Comparison of ENCODE assay signal across 30 mouse cellular contexts in the genomic region with DNA sequence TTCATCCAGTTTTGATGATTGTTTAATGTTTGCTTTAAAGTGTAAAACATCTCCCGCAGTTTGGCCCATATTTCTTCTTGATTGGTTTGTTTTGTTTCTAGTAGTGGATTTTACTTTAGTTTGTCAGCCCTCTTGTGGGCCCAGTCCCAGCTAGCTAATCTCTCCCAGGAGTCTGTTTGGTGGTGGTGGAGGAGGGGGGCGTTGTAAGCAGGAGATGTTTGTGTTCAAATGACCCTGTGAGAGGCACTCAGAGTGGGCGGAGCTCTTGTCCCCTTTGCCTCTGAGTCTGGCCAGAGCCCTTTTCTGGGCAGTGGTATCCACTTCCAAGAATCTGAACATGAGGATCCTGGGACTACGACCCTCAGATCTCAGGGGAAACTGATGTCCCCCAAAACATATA.
DNase-seq lines count a peak whose midpoint lies in the region; ATAC-seq and TF ChIP-seq lines count a peak whose summit lies in the region.
"Had no signal": no experiment of that assay in that cellular context is flagged by ENCODE, and none has a peak within 500 bp of the region (broad histone marks: within the 10 kb centered on the region; RNA-seq: fewer than 3 reads in every experiment).

No protein-coding gene starts in this region.

- H3K27me3 ChIP-seq in kidney, embryonic 14.5 days (ENCODE audit: control insufficient read depth, insufficient read depth, low read length), result no peaks in the 10 kb centered on the region
- H3K27me3 ChIP-seq in midbrain, embryonic 10.5 days (ENCODE audit: low read depth, poor library complexity, severe bottlenecking), result no peaks in the 10 kb centered on the region
- no peaks in the 10 kb centered on the region for H3K27me3 ChIP-seq in midbrain, embryonic 13.5 days
- no peaks in the 10 kb centered on the region for H3K27me3 ChIP-seq in stomach, postnatal 0 days (ENCODE audit: control insufficient read depth, insufficient read depth, low read length)
- H3K27me3 ChIP-seq: CH12.LX; forebrain, embryonic 13.5 days; midbrain, embryonic 12.5 days; neural tube, embryonic 13.5 days; stomach, embryonic 15.5 days had no signal

- no peak for TF ChIP-seq CTCF in stomach, postnatal 0 days (IDR thresholded peaks at IDR 0.05; ENCODE audit: low read depth)

- no peak overlapping the region; the same call in 1 of the 2 replicates for H3K9ac ChIP-seq in kidney, embryonic 14.5 days (ENCODE audit: low read depth, low read length)
- no peak overlapping the region for H3K9ac ChIP-seq in midbrain, embryonic 13.5 days (replicated peaks)
- H3K9ac ChIP-seq in stomach, postnatal 0 days (ENCODE audit: low read length), result no peak overlapping the region
- H3K9ac ChIP-seq: forebrain, embryonic 13.5 days; hindbrain, embryonic 14.5 days; liver, embryonic 14.5 days; midbrain, embryonic 12.5 days; neural tube, embryonic 13.5 days; stomach, embryonic 15.5 days had no signal

- ATAC-seq in kidney, embryonic 14.5 days (ENCODE audit: low FRiP score, low TSS enrichment), result 0 out of 2 replicates have a peak, but pooled peaks have one; percentile 47
- no peak for ATAC-seq in midbrain, embryonic 13.5 days
- ATAC-seq in stomach, postnatal 0 days (ENCODE audit: low FRiP score, low TSS enrichment), result no peak
- ATAC-seq: forebrain, embryonic 13.5 days; inflammation-experienced regulatory T-cells, adult 6 months had no signal

- DNase-seq in embryo, embryonic 10.5 days (ENCODE audit: low spot score), result peak; percentile 29
- no peak for DNase-seq in embryo, embryonic 10 days (ENCODE audit: low spot score)
- no peak for DNase-seq in kidney, adult 11 months
- DNase-seq in midbrain, embryonic 10.5 days (ENCODE audit: low spot score), result no peak
- no peak for DNase-seq in stomach, postnatal 0 days (ENCODE audit: low spot score)
- DNase-seq in adipocyte (ENCODE audit: low spot score), result no peak
- DNase-seq: adrenal gland, postnatal 10 days; cerebellum, adult 11 months; cerebellum, adult 9-10 months; cerebellum, postnatal 36 days; gastrocnemius, postnatal 14 days; heart, postnatal 4 days; left cerebral cortex, postnatal 4 days; liver; lung, adult 2 months; lung, postnatal 14 days; right cerebral cortex, postnatal 25 days; thymus, postnatal 14 days had no signal

- no peaks in the 10 kb centered on the region for H3K9me3 ChIP-seq in kidney, embryonic 14.5 days (ENCODE audit: control insufficient read depth, low read length)
- H3K9me3 ChIP-seq in midbrain, embryonic 10.5 days (replicated peaks), result 0 out of 2 replicates have a peak, but pooled peaks cover 3% of the 10 kb centered on the region
- no peaks in the 10 kb centered on the region for H3K9me3 ChIP-seq in midbrain, embryonic 13.5 days
- no peaks in the 10 kb centered on the region for H3K9me3 ChIP-seq in stomach, postnatal 0 days (ENCODE audit: control insufficient read depth, low read length)
- H3K9me3 ChIP-seq: forebrain, embryonic 13.5 days; midbrain, embryonic 12.5 days; neural tube, embryonic 13.5 days; stomach, embryonic 15.5 days had no signal

- 44% methylated on average over 4 of the region's 4 CpGs for WGBS in kidney, embryonic 14.5 days
- 62% methylated on average over 4 of the region's 4 CpGs for WGBS in midbrain, embryonic 10.5 days
- 68% methylated on average over 4 of the region's 4 CpGs for WGBS in midbrain, embryonic 13.5 days
- 48% methylated on average over 4 of the region's 4 CpGs for WGBS in stomach, postnatal 0 days

- H3K4me1 ChIP-seq in kidney, embryonic 14.5 days (ENCODE audit: control insufficient read depth, insufficient read depth, low read length), result peaks cover 14% of the 10 kb centered on the region; the same call in 1 of the 2 replicates
- peaks cover 5% of the 10 kb centered on the region for H3K4me1 ChIP-seq in midbrain, embryonic 10.5 days
- H3K4me1 ChIP-seq in midbrain, embryonic 13.5 days (replicated peaks), result no peaks in the 10 kb centered on the region
- no peaks in the 10 kb centered on the region for H3K4me1 ChIP-seq in stomach, postnatal 0 days (replicated peaks; ENCODE audit: control insufficient read depth, insufficient read depth)
- H3K4me1 ChIP-seq: forebrain, embryonic 13.5 days; midbrain, embryonic 12.5 days had no signal

- H3K4me3 ChIP-seq in kidney, embryonic 14.5 days (ENCODE audit: low read length), result no peak overlapping the region
- H3K4me3 ChIP-seq in midbrain, embryonic 10.5 days, result no peak overlapping the region
- no peak overlapping the region for H3K4me3 ChIP-seq in midbrain, embryonic 13.5 days (replicated peaks)
- H3K4me3 ChIP-seq in stomach, postnatal 0 days (ENCODE audit: low read depth, low read length), result no peak overlapping the region
- H3K4me3 ChIP-seq: forebrain, embryonic 13.5 days; layer of hippocampus, adult 2 months; midbrain, embryonic 12.5 days; neural tube, embryonic 13.5 days; stomach, embryonic 15.5 days had no signal

- TF ChIP-seq EP300 in stomach, postnatal 0 days (optimal IDR thresholded peaks at IDR 0.05), result no peak

- H3K36me3 ChIP-seq in kidney, embryonic 14.5 days (ENCODE audit: control insufficient read depth, insufficient read depth, low read length), result peaks cover 65% of the 10 kb centered on the region
- H3K36me3 ChIP-seq in midbrain, embryonic 10.5 days, result peaks cover 85% of the 10 kb centered on the region
- peaks cover 87% of the 10 kb centered on the region for H3K36me3 ChIP-seq in midbrain, embryonic 13.5 days
- H3K36me3 ChIP-seq in stomach, postnatal 0 days (ENCODE audit: control insufficient read depth, insufficient read depth, low read length), result peaks cover 19% of the 10 kb centered on the region

- H3K4me2 ChIP-seq in kidney, embryonic 14.5 days (replicated peaks; ENCODE audit: low read depth, low read length), result no peak overlapping the region
- no peak overlapping the region for H3K4me2 ChIP-seq in midbrain, embryonic 13.5 days (replicated peaks)
- no peak overlapping the region for H3K4me2 ChIP-seq in stomach, postnatal 0 days (replicated peaks; ENCODE audit: low read depth)
- H3K4me2 ChIP-seq: forebrain, embryonic 13.5 days; heart, embryonic 11.5 days; hindbrain, embryonic 14.5 days; midbrain, embryonic 12.5 days; neural tube, embryonic 13.5 days; stomach, embryonic 15.5 days had no signal

- H3K27ac ChIP-seq in kidney, embryonic 14.5 days (ENCODE audit: low read depth, low read length), result no peak overlapping the region
- H3K27ac ChIP-seq in midbrain, embryonic 10.5 days (replicated peaks), result peak overlapping the region; percentile 46; the same call in 1 of the 2 replicates
- H3K27ac ChIP-seq in midbrain, embryonic 13.5 days, result no peak overlapping the region
- 0 out of 2 replicates have a peak overlapping the region, but pooled peaks have one; percentile 49 for H3K27ac ChIP-seq in stomach, postnatal 0 days (replicated peaks)
- H3K27ac ChIP-seq: forebrain, embryonic 13.5 days; hindbrain, embryonic 14.5 days; liver, embryonic 14.5 days; midbrain, embryonic 12.5 days; neural tube, embryonic 13.5 days; stomach, embryonic 15.5 days had no signal

Comparison
In these comparisons a context has a peak if more than half of its experiments do, and no peak if none do; other contexts are left out.
1. H3K27ac ChIP-seq: peak in midbrain, embryonic 10.5 days (single experiment) and stomach, postnatal 0 days (single experiment); none in kidney, embryonic 14.5 days (single experiment) and midbrain, embryonic 13.5 days (single experiment).